Mouse (Mus musculus) adrenal gland, postnatal 14 days (tissue): ENCODE data around the gene Irf7. TPM values are rescaled to one million over a fixed set of nuclear protein-coding genes. Genes with fewer than 3 reads are reported as not detected.

ENCODE experiments used
- DNase-seq: peaks from one replicate; pipeline ENCODE4 v3.0.0; 2021; ENCODE audit warnings: mixed read lengths
- microRNA-seq, 2 experiments: library from miRNA; unstranded; fragments of <30 nt; microRNA quantifications; one replicate each; pipeline ENCODE4 v1.2.0; 2021
- total RNA-seq: library from RNA; stranded (reverse); gene quantifications from 2 replicates; pipeline ENCODE4 v1.2.3, GENCODE M21; 2021

Irf7 gene
- total RNA-seq, 1 experiment from 2014 or later: 5.2 TPM

- DNase-seq: no peak
Observed at GRCm38 (mm10) chr7:141219558-141220099, 46.7 kb downstream of the Irf7 start.

- DNase-seq: no peak
Observed at GRCm38 (mm10) chr7:141218557-141219133, 47.6 kb downstream of the Irf7 start.

GRCm38 (mm10) chr7:141218141-141218540 lies 48.1 kb downstream of the Irf7 start:
- DNase-seq: no peak

- DNase-seq: no peak
Observed at GRCm38 (mm10) chr7:141217343-141218013, 48.8 kb downstream of the Irf7 start.

- no peak for DNase-seq
Observed at GRCm38 (mm10) chr7:141216894-141217293, 49.4 kb downstream of the Irf7 start.

- peak; percentile 83 for DNase-seq
Observed at GRCm38 (mm10) chr7:141215880-141216733, 50.2 kb downstream of the Irf7 start.

GRCm38 (mm10) chr7:141215101-141215879 lies 51.0 kb downstream of the Irf7 start, which contains the start of gene Rassf7:
Gene Rassf7, plus strand, starts transcription at chr7:141215860.
- DNase-seq: peak; percentile 96

GRCm38 (mm10) chr7:141214310-141214709 lies 52.0 kb downstream of the Irf7 start:
- DNase-seq: no peak

- no peak for DNase-seq
Observed at GRCm38 (mm10) chr7:141213605-141214235, 52.6 kb downstream of the Irf7 start, which contains the start of gene Lmntd2. Gene Lmntd2, minus strand, starts transcription at chr7:141214080.

GRCm38 (mm10) chr7:141213133-141213532 lies 53.1 kb downstream of the Irf7 start:
- DNase-seq: no peak

Small RNAs within 50 kb of the gene (microRNA-seq; reads per million reads assigned to microRNA genes)
- gene Mir210: 263 to 346 reads per million in 2 experiments

Other genes with a start within 250 kb of the Irf7 start
- gene Ifitm6, start 248.6 kb downstream of the Irf7 start, total RNA-seq: 0.89 and 1.4 TPM in 2 replicates
- gene Gm17387, start 237.3 kb downstream of the Irf7 start, total RNA-seq: not detected in 2 replicates
- 1.4 and 2.7 TPM in 2 replicates for gene B4galnt4, start 205.4 kb downstream of the Irf7 start, total RNA-seq
- gene Pkp3, start 188.3 kb downstream of the Irf7 start, total RNA-seq: 0.96 and 3.5 TPM in 2 replicates
- gene Sigirr, start 165.9 kb downstream of the Irf7 start, total RNA-seq: 7.5 and 10.0 TPM in 2 replicates
- gene Ano9, start 148.7 kb downstream of the Irf7 start, total RNA-seq: 0.22 and 0.38 TPM in 2 replicates
- 46.2 and 49.6 TPM in 2 replicates for gene Ptdss2, start 144.1 kb downstream of the Irf7 start, total RNA-seq
- gene Rnh1, start 93.6 kb downstream of the Irf7 start, total RNA-seq: 186 and 200 TPM in 2 replicates
- gene Hras, start 72.5 kb downstream of the Irf7 start, total RNA-seq: 81.7 and 83.6 TPM in 2 replicates
- 7.6 and 9.6 TPM in 2 replicates for gene Lrrc56, start 72.3 kb downstream of the Irf7 start, total RNA-seq
- gene Lmntd2, start 52.4 kb downstream of the Irf7 start, total RNA-seq: 0.26 and 0.34 TPM in 2 replicates
- gene Rassf7, start 50.6 kb downstream of the Irf7 start, total RNA-seq: 4.9 and 5.2 TPM in 2 replicates
- 78.2 and 80.2 TPM in 2 replicates for gene Phrf1, start 37.7 kb downstream of the Irf7 start, total RNA-seq
- 8.0 and 10.6 TPM in 2 replicates for gene Cdhr5, start 10.3 kb upstream of the Irf7 start, total RNA-seq
- 2.3 and 3.2 TPM in 2 replicates for gene Sct, start 12.7 kb upstream of the Irf7 start, total RNA-seq
- 1.1 and 2.3 TPM in 2 replicates for gene Drd4, start 25.5 kb upstream of the Irf7 start, total RNA-seq
- 32.5 and 41.2 TPM in 2 replicates for gene Deaf1, start 61.2 kb upstream of the Irf7 start, total RNA-seq
- gene Tmem80, start 61.3 kb upstream of the Irf7 start, total RNA-seq: 22.9 and 25.6 TPM in 2 replicates
- 5.1 and 5.5 TPM in 2 replicates for gene Eps8l2, start 72.4 kb upstream of the Irf7 start, total RNA-seq
- 479 and 481 TPM in 2 replicates for gene Taldo1, start 125.7 kb upstream of the Irf7 start, total RNA-seq
- gene Gatd1, start 147.7 kb upstream of the Irf7 start, total RNA-seq: 22.5 and 36.2 TPM in 2 replicates
- gene Cend1, start 163.0 kb upstream of the Irf7 start, total RNA-seq: 1.0 and 3.6 TPM in 2 replicates
- 87.0 and 91.0 TPM in 2 replicates for gene Slc25a22, start 171.4 kb upstream of the Irf7 start, total RNA-seq
- gene Pidd1, start 177.5 kb upstream of the Irf7 start, total RNA-seq: 3.5 and 5.9 TPM in 2 replicates
- 908 and 1,128 TPM in 2 replicates for gene Rplp2, start 180.9 kb upstream of the Irf7 start, total RNA-seq
- 1,289 and 1,648 TPM in 2 replicates for gene Pnpla2, start 188.7 kb upstream of the Irf7 start, total RNA-seq
- 14.2 and 23.2 TPM in 2 replicates for gene Cracr2b, start 194.6 kb upstream of the Irf7 start, total RNA-seq
- 199 and 204 TPM in 2 replicates for gene Cd151, start 200.9 kb upstream of the Irf7 start, total RNA-seq
- gene Polr2l, start 208.7 kb upstream of the Irf7 start, total RNA-seq: 74.5 TPM in 2 replicates
- gene Tspan4, start 208.8 kb upstream of the Irf7 start, total RNA-seq: 49.4 and 58.4 TPM in 2 replicates